Mouse (Mus musculus): ENCODE results near the gene Sdccag8. TPM values are rescaled to one million over a fixed set of nuclear protein-coding genes. Genes with fewer than 3 reads are reported as not detected.
"Not testable (repeated sequence)": the region's sequence is repeated elsewhere in the genome, so short reads cannot be mapped to it uniquely, and the experiment has no call there.

Sdccag8 gene
- polyA plus RNA-seq, 1 experiment from 2014 or later, result 22.8 TPM

GRCm38 (mm10) chr1:176934043-176934762 is 119.7 kb downstream of the Sdccag8 start:
- 85% methylated on average over 13 of the region's 13 CpGs for WGBS
- Histone ChIP-seq H3K9me3 (replicated peaks) (no peaks in the 10 kb centered on the region), H3K27ac (replicated peaks) (peak overlapping the region; percentile 39; the same call in 1 of the 2 replicates), H3K4me1 (peaks cover 29% of the 10 kb centered on the region), H3K27me3 (ENCODE audit: low read depth, poor library complexity, severe bottlenecking) (no peaks in the 10 kb centered on the region), H3K4me3 (no peak overlapping the region), H3K36me3 (no peaks in the 10 kb centered on the region)
- DNase-seq (ENCODE audit: low spot score), result no peak

DNA sequence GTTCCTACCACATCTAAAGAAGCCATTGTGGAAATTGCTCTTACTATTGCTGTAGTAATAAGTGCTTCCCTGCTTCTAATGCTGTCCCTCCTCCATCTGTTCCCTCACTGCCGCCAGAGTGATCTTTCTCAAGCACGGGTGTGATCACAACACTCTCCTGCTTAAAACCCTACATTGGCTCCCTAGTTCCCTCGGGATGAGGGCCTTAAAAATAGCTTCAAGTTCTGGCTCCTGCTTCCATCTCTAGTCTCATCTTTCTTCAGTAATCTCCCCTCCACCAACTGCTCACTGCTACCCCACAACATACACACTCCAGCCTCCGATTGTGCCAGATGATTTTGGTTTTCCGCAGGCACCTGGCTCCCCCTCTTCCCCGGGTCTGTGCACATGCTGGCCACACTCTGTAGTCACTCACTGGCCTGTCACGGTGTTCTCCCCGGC is 125.5 kb downstream of the Sdccag8 start:
- H3K27ac ChIP-seq (replicated peaks), result no peak overlapping the region

GRCm38 (mm10) chr1:176941286-176941990 is 127.0 kb downstream of the Sdccag8 start:
- not testable (repeated sequence) for H3K4me3 ChIP-seq; H3K9me3 ChIP-seq (replicated peaks); H3K27ac ChIP-seq (replicated peaks); H3K36me3 ChIP-seq; H3K27me3 ChIP-seq (ENCODE audit: low read depth, poor library complexity, severe bottlenecking); DNase-seq (ENCODE audit: low spot score)
- H3K4me1 ChIP-seq, result peaks cover 22% of the 10 kb centered on the region

More for the DNA sequence above, 125.5 kb downstream of the Sdccag8 start:
- Histone ChIP-seq H3K4me1 (peaks cover 19% of the 10 kb centered on the region), H3K27me3 (ENCODE audit: low read depth, poor library complexity, severe bottlenecking) (no peaks in the 10 kb centered on the region), H3K36me3 (no peaks in the 10 kb centered on the region), H3K9me3 (replicated peaks) (no peaks in the 10 kb centered on the region), H3K4me3 (no peak overlapping the region)
- 81% methylated on average over 8 of the region's 8 CpGs for WGBS
- no peak for DNase-seq (ENCODE audit: low spot score)

- peaks cover 29% of the 10 kb centered on the region for H3K4me1 ChIP-seq
- H3K27ac ChIP-seq (replicated peaks), result no peak overlapping the region
- H3K9me3 ChIP-seq (replicated peaks), result no peaks in the 10 kb centered on the region
- WGBS, result 88% methylated on average over 5 of the region's 5 CpGs
- H3K4me3 ChIP-seq, result no peak overlapping the region
- no peaks in the 10 kb centered on the region for H3K27me3 ChIP-seq (ENCODE audit: low read depth, poor library complexity, severe bottlenecking)
- H3K36me3 ChIP-seq, result no peaks in the 10 kb centered on the region
- no peak for DNase-seq (ENCODE audit: low spot score)
These were observed 128.7 kb downstream of the Sdccag8 start for GRCm38 (mm10) chr1:176943126-176943525.

DNA sequence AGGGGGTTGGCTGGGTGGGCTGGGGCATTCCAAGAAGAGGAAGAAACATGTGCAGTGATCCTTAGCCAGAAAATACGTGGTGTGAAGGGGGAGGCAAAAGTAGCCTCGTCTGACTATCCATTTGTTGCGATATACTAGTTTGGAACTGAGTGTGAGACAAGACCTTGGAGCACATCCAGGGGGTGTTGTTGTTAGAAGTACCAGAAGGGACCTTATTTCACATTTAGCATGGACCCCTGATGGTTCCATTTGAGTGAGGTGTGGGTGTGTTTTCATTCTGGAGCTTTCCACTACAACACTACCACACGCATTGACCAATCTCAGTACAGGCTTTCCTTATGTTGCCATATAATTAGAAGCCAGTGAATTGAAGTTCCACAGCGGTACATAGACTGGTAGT is 129.5 kb downstream of the Sdccag8 start:
- H3K27me3 ChIP-seq (ENCODE audit: low read depth, poor library complexity, severe bottlenecking), result no peaks in the 10 kb centered on the region
- no peak for DNase-seq (ENCODE audit: low spot score)
- no peaks in the 10 kb centered on the region for H3K36me3 ChIP-seq
- H3K27ac ChIP-seq (replicated peaks), result no peak overlapping the region
- WGBS, result 91% methylated on average over 5 of the region's 5 CpGs
- no peaks in the 10 kb centered on the region for H3K9me3 ChIP-seq (replicated peaks)
- no peak overlapping the region for H3K4me3 ChIP-seq
- peaks cover 33% of the 10 kb centered on the region for H3K4me1 ChIP-seq

GRCm38 (mm10) chr1:176944458-176945174 is 130.2 kb downstream of the Sdccag8 start:
- Histone ChIP-seq H3K27ac (replicated peaks) (no peak overlapping the region), H3K4me3 (no peak overlapping the region), H3K9me3 (replicated peaks) (no peaks in the 10 kb centered on the region), H3K36me3 (no peaks in the 10 kb centered on the region), H3K27me3 (ENCODE audit: low read depth, poor library complexity, severe bottlenecking) (no peaks in the 10 kb centered on the region), H3K4me1 (peaks cover 36% of the 10 kb centered on the region)
- WGBS, result 82% methylated on average over 8 of the region's 8 CpGs
- no peak for DNase-seq (ENCODE audit: low spot score)

- Histone ChIP-seq H3K4me1 (peaks cover 36% of the 10 kb centered on the region), H3K4me3 (no peak overlapping the region), H3K27me3 (ENCODE audit: low read depth, poor library complexity, severe bottlenecking) (no peaks in the 10 kb centered on the region), H3K36me3 (no peaks in the 10 kb centered on the region), H3K9me3 (replicated peaks) (no peaks in the 10 kb centered on the region), H3K27ac (replicated peaks) (no peak overlapping the region; the same call in 1 of the 2 replicates)
- no peak for DNase-seq (ENCODE audit: low spot score)
- 81% methylated on average over 12 of the region's 12 CpGs for WGBS
These were observed 130.7 kb downstream of the Sdccag8 start for GRCm38 (mm10) chr1:176945175-176945540.

DNA sequence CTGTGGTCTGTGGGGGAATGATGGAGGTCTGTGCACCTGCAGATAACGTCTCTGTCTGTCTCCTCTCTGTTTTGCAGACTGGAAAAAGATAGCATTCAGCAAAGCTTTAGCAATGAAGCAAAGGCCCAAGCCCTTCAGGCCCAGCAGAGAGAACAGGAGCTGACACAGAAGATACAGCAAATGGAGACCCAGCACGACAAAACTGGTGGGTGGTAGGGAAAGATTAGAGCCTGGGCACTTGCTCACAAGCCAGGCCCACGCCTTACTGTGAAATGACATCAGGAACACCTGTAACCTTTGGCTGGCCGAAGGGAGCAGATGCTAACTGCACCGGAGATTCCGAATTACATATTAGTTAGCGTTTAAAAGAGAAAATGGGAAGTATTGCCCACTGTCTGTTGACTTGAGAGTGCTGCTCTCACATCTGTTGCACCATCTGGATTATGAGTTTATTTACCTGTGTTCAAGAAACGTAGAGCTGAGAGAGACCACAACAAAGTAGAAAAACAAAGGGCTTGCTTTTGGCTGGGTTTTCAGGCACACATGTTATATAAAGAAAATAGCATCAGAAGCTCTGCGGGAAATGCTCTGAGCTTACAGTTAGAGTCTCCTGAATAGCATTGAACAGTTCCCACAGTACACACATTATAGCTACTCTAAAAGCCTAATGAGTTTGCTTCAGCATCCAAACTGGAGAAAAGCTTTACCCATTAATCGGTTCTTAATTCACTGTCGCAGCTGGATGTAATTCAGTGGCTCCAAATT is 131.8 kb downstream of the Sdccag8 start:
- DNase-seq (ENCODE audit: low spot score), result no peak
- Histone ChIP-seq H3K4me3 (no peak overlapping the region), H3K27ac (replicated peaks) (peak overlapping the region; percentile 67), H3K27me3 (ENCODE audit: low read depth, poor library complexity, severe bottlenecking) (no peaks in the 10 kb centered on the region), H3K4me1 (peaks cover 36% of the 10 kb centered on the region), H3K9me3 (replicated peaks) (no peaks in the 10 kb centered on the region), H3K36me3 (no peaks in the 10 kb centered on the region)
- 83% methylated on average over 11 of the region's 11 CpGs for WGBS

GRCm38 (mm10) chr1:176946796-176947181 is 132.3 kb downstream of the Sdccag8 start:
- Histone ChIP-seq H3K9me3 (replicated peaks) (no peaks in the 10 kb centered on the region), H3K4me1 (peaks cover 36% of the 10 kb centered on the region), H3K27me3 (ENCODE audit: low read depth, poor library complexity, severe bottlenecking) (no peaks in the 10 kb centered on the region), H3K27ac (replicated peaks) (no peak overlapping the region), H3K36me3 (no peaks in the 10 kb centered on the region), H3K4me3 (no peak overlapping the region)
- no peak for DNase-seq (ENCODE audit: low spot score)
- 73% methylated on average over 7 of the region's 7 CpGs for WGBS

DNA sequence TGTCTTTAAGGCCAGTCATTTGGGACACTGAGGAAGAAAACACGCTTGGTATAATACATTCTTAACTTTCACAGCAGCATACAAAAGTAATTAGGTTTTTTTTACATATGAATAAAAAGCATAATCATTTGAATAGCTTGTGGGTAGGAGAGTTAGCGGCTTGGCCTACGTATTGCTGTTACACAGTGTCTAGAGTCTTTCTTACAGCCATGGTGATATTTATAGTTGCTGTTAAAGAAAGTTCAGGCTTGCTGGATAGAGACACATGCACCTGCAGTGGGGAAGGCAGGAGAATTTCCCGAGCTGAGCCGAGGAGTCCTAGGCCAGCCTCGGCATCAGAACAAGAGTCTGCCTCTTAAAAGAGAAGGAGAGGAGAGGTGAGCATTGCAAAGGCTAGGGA is 134.4 kb downstream of the Sdccag8 start:
- Histone ChIP-seq H3K27ac (replicated peaks) (no peak overlapping the region; the same call in 1 of the 2 replicates), H3K9me3 (replicated peaks) (no peaks in the 10 kb centered on the region), H3K4me1 (peaks cover 31% of the 10 kb centered on the region), H3K36me3 (no peaks in the 10 kb centered on the region), H3K27me3 (ENCODE audit: low read depth, poor library complexity, severe bottlenecking) (no peaks in the 10 kb centered on the region), H3K4me3 (no peak overlapping the region)
- WGBS, result 78% methylated on average over 6 of the region's 6 CpGs
- DNase-seq (ENCODE audit: low spot score), result no peak

- no peak overlapping the region for H3K4me3 ChIP-seq
- WGBS, result 93% methylated on average over 6 of the region's 6 CpGs
- no peak overlapping the region; the same call in 1 of the 2 replicates for H3K27ac ChIP-seq (replicated peaks)
These were observed 134.9 kb downstream of the Sdccag8 start for GRCm38 (mm10) chr1:176949320-176949719.

DNA sequence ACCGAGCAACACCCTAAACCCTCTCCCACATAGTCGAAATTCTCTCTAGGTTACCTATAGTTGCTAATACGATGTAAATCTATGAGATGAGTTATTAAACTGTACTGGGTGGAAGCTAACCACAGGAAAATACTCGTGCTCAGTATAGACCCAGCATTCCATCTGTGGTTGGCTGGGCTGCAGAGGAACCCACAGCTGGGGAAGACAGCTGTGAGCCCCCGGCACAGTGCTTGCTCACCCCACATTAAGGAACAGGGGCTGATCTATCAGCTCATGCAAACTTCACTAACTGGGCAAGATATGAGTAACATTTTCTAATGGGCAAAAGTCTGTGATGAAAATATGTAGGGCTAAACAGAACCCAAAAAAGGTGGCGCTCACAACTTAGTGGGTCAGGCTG is 135.6 kb downstream of the Sdccag8 start:
- no peaks in the 10 kb centered on the region for H3K9me3 ChIP-seq (replicated peaks)
- H3K36me3 ChIP-seq, result no peaks in the 10 kb centered on the region
- 93% methylated on average over 6 of the region's 6 CpGs for WGBS
- peaks cover 23% of the 10 kb centered on the region for H3K4me1 ChIP-seq
- no peak overlapping the region for H3K27ac ChIP-seq (replicated peaks)
- no peak overlapping the region for H3K4me3 ChIP-seq
- no peaks in the 10 kb centered on the region for H3K27me3 ChIP-seq (ENCODE audit: low read depth, poor library complexity, severe bottlenecking)
- DNase-seq (ENCODE audit: low spot score), result no peak

More at GRCm38 (mm10) chr1:176949320-176949719, 134.9 kb downstream of the Sdccag8 start:
- no peak for DNase-seq (ENCODE audit: low spot score)
- peaks cover 30% of the 10 kb centered on the region for H3K4me1 ChIP-seq
- H3K9me3 ChIP-seq (replicated peaks), result no peaks in the 10 kb centered on the region
- no peaks in the 10 kb centered on the region for H3K27me3 ChIP-seq (ENCODE audit: low read depth, poor library complexity, severe bottlenecking)
- no peaks in the 10 kb centered on the region for H3K36me3 ChIP-seq

Measured in midbrain, embryonic 10.5 days (tissue).